Mouse (Mus musculus): Measurements from ENCODE around the gene Coa4. TPM values are rescaled to one million over a fixed set of nuclear protein-coding genes. Genes with fewer than 3 reads are reported as not detected.
A peak's percentile ranks its signal among the peaks of the same experiment; 100 is the strongest.

Gene Coa4
- polyA plus RNA-seq (2012; ENCODE audit: insufficient read depth, low replicate concordance) = 3.6 and 17.4 TPM in 2 replicates

DNA sequence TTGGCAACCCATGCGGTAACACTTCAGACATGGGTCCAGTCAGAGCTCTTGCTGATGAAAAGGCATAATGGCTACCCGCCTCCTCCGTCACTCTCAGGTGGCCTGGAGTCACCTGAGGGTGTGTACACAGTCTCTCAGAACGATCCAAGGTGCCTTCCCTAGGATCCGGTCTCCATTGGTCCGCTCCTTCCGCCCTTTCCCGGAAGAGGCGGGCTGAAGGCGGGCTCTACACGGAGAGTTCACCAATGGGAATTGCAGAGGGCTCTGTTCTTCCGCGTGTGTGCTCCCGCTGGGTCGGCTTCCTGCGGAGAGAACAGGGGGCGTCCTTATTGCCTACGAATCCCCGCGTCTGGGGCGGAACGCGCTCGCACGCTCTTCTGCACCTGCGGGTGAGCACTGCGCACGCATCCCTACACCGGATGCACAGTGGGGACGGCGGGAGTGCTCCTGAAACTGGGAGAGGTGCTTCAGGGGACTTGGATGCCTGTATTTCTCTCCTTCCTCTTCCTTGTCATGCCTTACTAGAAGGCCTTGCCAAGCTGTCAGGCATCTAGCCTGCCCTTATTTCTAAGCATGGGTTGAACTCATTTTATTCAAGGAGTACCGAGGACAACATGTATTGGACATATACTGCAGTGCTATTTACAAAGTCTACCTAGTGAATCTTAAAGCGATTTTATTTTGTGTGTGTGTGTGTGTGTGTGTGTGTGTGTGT, at the start of gene Coa4:
Coa4 (plus strand) TSS at position 268 of the 715 bp plus-strand sequence.
- no peaks in the 10 kb centered on the region for H3K9me3 ChIP-seq
- H3K4me1 ChIP-seq = peaks cover 31% of the 10 kb centered on the region
- H3K36me3 ChIP-seq (replicated peaks; ENCODE audit: low read length) = peaks cover 25% of the 10 kb centered on the region
- H3K27me3 ChIP-seq (replicated peaks) = no peaks in the 10 kb centered on the region
- H3K4me3 ChIP-seq (replicated peaks) = peak within 1 kb of the TSS; percentile 98
- TF ChIP-seq GATA1 (IDR thresholded peaks at IDR 0.05; ENCODE audit: borderline replicate concordance, low read length) = no peak
- no peak for TF ChIP-seq FLI1 (IDR thresholded peaks at IDR 0.05; ENCODE audit: low read length)

GRCm38 (mm10) chr7:100487301-100487700, 49.6 kb upstream of the Coa4 start:
- Histone ChIP-seq H3K27me3 (replicated peaks) (peaks cover 2% of the 10 kb centered on the region), H3K36me3 (replicated peaks; ENCODE audit: low read length) (no peaks in the 10 kb centered on the region), H3K4me3 (replicated peaks) (no peak overlapping the region), H3K4me1 (peaks cover 24% of the 10 kb centered on the region), H3K9me3 (no peaks in the 10 kb centered on the region)
- TF ChIP-seq FLI1 (IDR thresholded peaks at IDR 0.05; ENCODE audit: low read length) = no peak
- TF ChIP-seq GATA1 (IDR thresholded peaks at IDR 0.05; ENCODE audit: borderline replicate concordance, low read length) = no peak

DNA sequence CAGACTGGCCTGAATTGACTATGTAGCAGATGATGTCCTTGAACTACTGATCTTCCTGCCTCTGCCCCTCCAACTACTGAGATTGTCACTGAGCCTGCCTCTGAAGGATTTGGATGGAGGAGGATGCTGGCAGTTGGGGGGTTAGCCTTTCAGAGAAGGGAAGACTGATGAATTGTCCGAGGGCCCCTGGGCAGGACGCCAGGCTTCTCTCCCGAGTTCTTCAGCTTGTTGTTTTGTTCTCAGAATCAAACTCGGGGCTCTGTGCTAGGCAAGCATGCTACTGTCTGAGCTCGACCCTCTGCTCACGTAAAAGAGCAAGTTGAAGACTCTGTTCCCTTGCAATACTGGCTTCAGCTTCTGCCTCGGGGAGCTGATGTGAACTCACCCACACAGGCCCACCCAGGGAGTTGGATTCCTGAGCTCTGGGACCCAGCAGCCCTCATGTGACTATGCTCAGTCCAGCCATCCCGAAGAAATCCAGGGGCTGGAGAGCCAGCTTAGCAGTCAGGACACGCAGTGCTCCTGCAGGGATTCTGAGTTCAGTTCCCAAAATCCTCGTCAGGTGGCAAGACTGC, 48.3 kb upstream of the Coa4 start:
- H3K36me3 ChIP-seq (replicated peaks; ENCODE audit: low read length) = no peaks in the 10 kb centered on the region
- H3K4me1 ChIP-seq = peaks cover 26% of the 10 kb centered on the region
- H3K4me3 ChIP-seq (replicated peaks) = no peak overlapping the region
- peaks cover 2% of the 10 kb centered on the region for H3K27me3 ChIP-seq (replicated peaks)
- no peak for TF ChIP-seq FLI1 (IDR thresholded peaks at IDR 0.05; ENCODE audit: low read length)
- no peak for TF ChIP-seq GATA1 (IDR thresholded peaks at IDR 0.05; ENCODE audit: borderline replicate concordance, low read length)
- no peaks in the 10 kb centered on the region for H3K9me3 ChIP-seq

GRCm38 (mm10) chr7:100492391-100493116, 44.3 kb upstream of the Coa4 start:
- no peaks in the 10 kb centered on the region for H3K9me3 ChIP-seq
- peaks cover 2% of the 10 kb centered on the region for H3K27me3 ChIP-seq (replicated peaks)
- H3K36me3 ChIP-seq (replicated peaks; ENCODE audit: low read length) = peaks cover 37% of the 10 kb centered on the region
- TF ChIP-seq FLI1 (IDR thresholded peaks at IDR 0.05; ENCODE audit: low read length) (no peak), GATA1 (IDR thresholded peaks at IDR 0.05; ENCODE audit: borderline replicate concordance, low read length) (no peak)
- H3K4me1 ChIP-seq = peaks cover 49% of the 10 kb centered on the region
- peak overlapping the region; percentile 94 for H3K4me3 ChIP-seq (replicated peaks)

- Histone ChIP-seq H3K36me3 (replicated peaks; ENCODE audit: low read length) (peaks cover 42% of the 10 kb centered on the region), H3K4me1 (peaks cover 54% of the 10 kb centered on the region), H3K27me3 (replicated peaks) (peaks cover 2% of the 10 kb centered on the region), H3K9me3 (no peaks in the 10 kb centered on the region), H3K4me3 (replicated peaks) (peak within 1 kb of the TSS; percentile 94)
- TF ChIP-seq FLI1 (IDR thresholded peaks at IDR 0.05; ENCODE audit: low read length) (no peak), GATA1 (IDR thresholded peaks at IDR 0.05; ENCODE audit: borderline replicate concordance, low read length) (no peak)
Measured at GRCm38 (mm10) chr7:100493117-100493483, 43.8 kb upstream of the Coa4 start, which contains the start of gene Ucp2. TSS of gene Ucp2 (plus strand) at chr7:100493337.

GRCm38 (mm10) chr7:100493484-100494414, 43.1 kb upstream of the Coa4 start:
- Histone ChIP-seq H3K9me3 (no peaks in the 10 kb centered on the region), H3K4me3 (replicated peaks) (peak overlapping the region; percentile 94), H3K36me3 (replicated peaks; ENCODE audit: low read length) (peaks cover 49% of the 10 kb centered on the region), H3K27me3 (replicated peaks) (peaks cover under 1% of the 10 kb centered on the region), H3K4me1 (peaks cover 60% of the 10 kb centered on the region)
- TF ChIP-seq GATA1 (IDR thresholded peaks at IDR 0.05; ENCODE audit: borderline replicate concordance, low read length) (no peak), FLI1 (IDR thresholded peaks at IDR 0.05; ENCODE audit: low read length) (no peak)

DNA sequence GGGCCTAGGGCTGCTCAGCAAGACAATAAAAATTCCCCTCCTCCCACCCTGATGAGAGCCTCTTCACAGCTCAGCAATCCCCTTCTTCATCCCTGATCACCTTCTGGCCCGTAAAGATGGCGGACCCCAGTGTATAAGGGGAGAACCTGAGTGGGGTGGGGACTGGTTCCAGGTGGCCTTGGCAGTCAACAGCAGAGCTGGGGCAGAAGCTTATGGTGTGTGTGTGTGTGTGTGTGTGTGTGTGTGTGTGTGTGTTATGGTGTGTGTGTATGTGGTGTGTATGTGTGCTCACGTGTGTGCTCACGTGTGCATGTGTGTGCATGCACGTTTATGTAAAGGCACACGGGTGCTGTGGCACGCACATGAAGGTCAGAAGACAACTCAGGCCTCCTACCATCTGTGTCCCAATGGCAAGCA, 42.4 kb upstream of the Coa4 start:
- no peaks in the 10 kb centered on the region for H3K27me3 ChIP-seq (replicated peaks)
- peaks cover 55% of the 10 kb centered on the region for H3K36me3 ChIP-seq (replicated peaks; ENCODE audit: low read length)
- no peaks in the 10 kb centered on the region for H3K9me3 ChIP-seq
- H3K4me1 ChIP-seq = peaks cover 67% of the 10 kb centered on the region
- TF ChIP-seq GATA1 (IDR thresholded peaks at IDR 0.05; ENCODE audit: borderline replicate concordance, low read length) (no peak), FLI1 (IDR thresholded peaks at IDR 0.05; ENCODE audit: low read length) (no peak)
- peak overlapping the region; percentile 94 for H3K4me3 ChIP-seq (replicated peaks)

DNA sequence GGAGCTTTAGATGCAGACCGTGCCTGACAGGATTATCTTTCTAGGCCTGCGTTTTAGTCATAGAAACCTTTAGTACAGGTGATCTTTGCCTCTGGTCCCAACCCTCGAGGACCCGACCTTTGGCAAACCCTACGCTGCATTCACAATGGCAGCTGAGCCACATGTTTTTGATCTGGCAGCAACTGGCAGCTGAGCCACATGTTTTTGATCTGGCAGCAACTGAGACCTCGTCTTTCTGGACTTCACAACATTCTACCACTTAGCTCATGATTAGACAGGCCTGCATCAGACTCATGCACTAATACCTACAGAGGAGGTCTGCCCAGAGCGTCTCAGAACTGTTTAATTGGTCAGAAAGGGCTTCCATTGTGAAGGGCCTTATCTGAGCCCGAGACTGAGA, 41.8 kb upstream of the Coa4 start:
- Histone ChIP-seq H3K4me3 (replicated peaks) (peak overlapping the region; percentile 94), H3K4me1 (peaks cover 73% of the 10 kb centered on the region), H3K27me3 (replicated peaks) (no peaks in the 10 kb centered on the region), H3K36me3 (replicated peaks; ENCODE audit: low read length) (peaks cover 62% of the 10 kb centered on the region), H3K9me3 (no peaks in the 10 kb centered on the region)
- no peak for TF ChIP-seq GATA1 (IDR thresholded peaks at IDR 0.05; ENCODE audit: borderline replicate concordance, low read length)
- no peak for TF ChIP-seq FLI1 (IDR thresholded peaks at IDR 0.05; ENCODE audit: low read length)

Measured in megakaryocyte, embryonic 14.5 days (primary cell).